Mouse (Mus musculus) liver, postnatal 0 days (tissue): ENCODE results near the gene Mettl4. TPM values are rescaled to one million over a fixed set of nuclear protein-coding genes. Genes with fewer than 3 reads are reported as not detected.
"Not testable (repeated sequence)": the region's sequence is repeated elsewhere in the genome, so short reads cannot be mapped to it uniquely, and the experiment has no call there.

Source experiments
- ATAC-seq: fragments of 200-750 bp; cut with Nextera tagmentation; 2 replicates; pipeline ENCODE4 v1.8.0; 2017; ENCODE audit warnings: mild to moderate bottlenecking, moderate library complexity
- DNase-seq: peaks from one replicate; pipeline ENCODE4 v3.0.0-alpha.2; 2016
- H3K27ac ChIP-seq: fragments of 300-500 bp; sonication (generic); 2 replicates; pipeline ENCODE4 v1.5.1; 2014; ENCODE audit warnings: antibody characterized with exemption, moderate library complexity, mild to moderate bottlenecking, low read depth
- H3K27me3 ChIP-seq: fragments of 300-500 bp; sonication (generic); 2 replicates; pipeline ENCODE4 v1.6.1; 2014; ENCODE audit warnings: low read length, control low read depth, mixed read lengths; ENCODE audit not compliant: insufficient read depth
- H3K36me3 ChIP-seq: fragments of 300-500 bp; sonication (generic); replicated peaks from 2 replicates; pipeline ENCODE4 v1.6.1; 2014; ENCODE audit warnings: mild to moderate bottlenecking, control low read depth, low read length, moderate library complexity, mixed read lengths; ENCODE audit not compliant: insufficient read depth
- H3K4me1 ChIP-seq: fragments of 300-500 bp; sonication (generic); 2 replicates; pipeline ENCODE4 v1.6.1; 2014; ENCODE audit warnings: antibody characterized with exemption, mild to moderate bottlenecking, control low read depth; ENCODE audit not compliant: insufficient read depth
- H3K4me2 ChIP-seq: fragments of 300-500 bp; sonication (generic); 2 replicates; pipeline ENCODE4 v1.6.1; 2014; ENCODE audit warnings: low read depth, mild to moderate bottlenecking, low read length, moderate library complexity, mixed read lengths
- H3K4me3 ChIP-seq: fragments of 300-500 bp; sonication (generic); 2 replicates; pipeline ENCODE4 v1.5.1; 2014; ENCODE audit warnings: low read depth, low read length
- H3K9ac ChIP-seq: fragments of 300-500 bp; sonication (generic); replicated peaks from 2 replicates; pipeline ENCODE4 v1.6.1; 2014; ENCODE audit warnings: mild to moderate bottlenecking, moderate library complexity
- H3K9me3 ChIP-seq: fragments of 300-500 bp; sonication (generic); 2 replicates; pipeline ENCODE4 v1.6.1; 2016; ENCODE audit warnings: mild to moderate bottlenecking, control low read depth, low read length, mixed read lengths
- CTCF ChIP-seq: sonication (generic); IDR thresholded peaks from 2 replicates; pipeline ENCODE4 v1.5.1; 2016; ENCODE audit warnings: antibody characterized with exemption, low read depth
- EP300 ChIP-seq: IDR thresholded peaks from 2 replicates; pipeline ENCODE4 v1.6.1; 2016; ENCODE audit warnings: antibody characterized with exemption, low read depth, mild to moderate bottlenecking
- WGBS: fragments of 180-500 bp; shearing (Covaris S2); extraction: QIAGEN DNeasy Blood & Tissue Kit; methylation state at CpG from one replicate; pipeline ENCODE4 v1.1.7; 2014; ENCODE audit not compliant: insufficient replicate concordance; 5-methylcytosine and 5-hydroxymethylcytosine counted together
- polyA plus RNA-seq: library from polyadenylated mRNA; unstranded; fragments of >200 nt; fragmentation: Nextera tagmentation; extraction: Ambion mirVana; gene quantifications from 2 replicates; pipeline ENCODE4 v1.2.1, GENCODE M21; 2015

Mettl4 gene
- polyA plus RNA-seq, 1 experiment from 2014 or later: 5.6 TPM

DNA sequence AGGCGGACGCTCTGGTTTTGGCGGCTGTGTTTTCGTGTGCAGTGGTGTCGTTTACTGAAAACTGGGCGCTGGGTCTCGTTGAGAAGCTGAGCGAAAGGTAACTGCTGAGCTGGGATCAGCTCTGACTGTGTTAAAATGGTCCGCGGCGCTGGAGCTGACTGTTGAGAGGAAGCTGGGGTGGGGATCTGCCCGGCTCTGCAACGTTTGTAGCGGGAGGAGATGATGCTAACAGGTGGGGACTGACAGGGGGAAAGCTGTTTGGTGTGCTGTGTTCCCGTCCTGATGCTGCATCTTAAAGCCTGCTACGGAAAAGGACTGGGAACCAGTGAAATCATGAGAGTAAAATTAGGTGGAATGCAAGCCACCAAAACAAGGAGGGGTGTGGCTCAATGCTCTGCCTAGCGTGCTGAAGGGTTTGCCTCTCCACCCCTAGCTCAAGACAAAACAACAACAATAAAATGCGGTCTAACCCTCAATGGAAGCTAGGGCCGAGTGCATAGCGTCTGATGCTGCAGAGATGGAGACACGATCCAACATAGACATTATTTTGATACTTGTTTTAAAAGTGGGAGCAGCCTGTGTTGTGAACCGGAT lies 414 bp upstream of the Mettl4 start:
- no peaks in the 10 kb centered on the region for H3K9me3 ChIP-seq
- H3K4me1 ChIP-seq: peaks cover 9% of the 10 kb centered on the region
- peak overlapping the region; percentile 74 for H3K4me3 ChIP-seq
- 2% methylated on average over 22 of the region's 22 CpGs for WGBS
- peak overlapping the region; percentile 71 for H3K9ac ChIP-seq
- H3K4me2 ChIP-seq: peak overlapping the region; percentile 70
- H3K27me3 ChIP-seq: no peaks in the 10 kb centered on the region
- TF ChIP-seq CTCF (no peak), EP300 (no peak)
- peak overlapping the region; percentile 97 for H3K27ac ChIP-seq
- no peaks in the 10 kb centered on the region for H3K36me3 ChIP-seq
- ATAC-seq (peak; percentile 10), DNase-seq (no peak)

DNA sequence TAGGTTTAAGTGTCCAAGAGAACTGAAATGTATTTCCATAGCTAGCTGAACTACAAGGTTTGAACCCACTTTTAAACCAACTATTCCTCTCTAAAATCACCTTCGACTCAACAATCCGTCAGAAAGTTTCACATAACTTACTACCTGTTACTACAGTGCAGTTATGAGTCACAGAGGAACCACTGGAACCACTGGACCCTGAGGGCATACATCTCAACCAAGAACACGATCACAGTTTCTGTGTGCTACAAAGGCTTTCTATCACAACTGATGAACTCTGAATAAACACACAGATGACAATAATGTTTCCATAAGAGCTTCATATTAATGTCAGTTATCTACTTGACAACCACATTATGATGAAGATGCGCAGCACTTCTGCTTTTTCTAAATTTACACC lies 11.6 kb downstream of the Mettl4 start:
- 85% methylated on average over 4 of the region's 4 CpGs for WGBS
- Histone ChIP-seq H3K27me3 (no peaks in the 10 kb centered on the region), H3K4me2 (no peak overlapping the region), H3K9me3 (no peaks in the 10 kb centered on the region), H3K36me3 (no peaks in the 10 kb centered on the region; the same call in 1 of the 2 replicates), H3K27ac (no peak overlapping the region), H3K4me3 (no peak overlapping the region), H3K4me1 (no peaks in the 10 kb centered on the region), H3K9ac (no peak overlapping the region)
- ATAC-seq (no peak), DNase-seq (no peak)
- TF ChIP-seq EP300 (no peak), CTCF (no peak)

DNA sequence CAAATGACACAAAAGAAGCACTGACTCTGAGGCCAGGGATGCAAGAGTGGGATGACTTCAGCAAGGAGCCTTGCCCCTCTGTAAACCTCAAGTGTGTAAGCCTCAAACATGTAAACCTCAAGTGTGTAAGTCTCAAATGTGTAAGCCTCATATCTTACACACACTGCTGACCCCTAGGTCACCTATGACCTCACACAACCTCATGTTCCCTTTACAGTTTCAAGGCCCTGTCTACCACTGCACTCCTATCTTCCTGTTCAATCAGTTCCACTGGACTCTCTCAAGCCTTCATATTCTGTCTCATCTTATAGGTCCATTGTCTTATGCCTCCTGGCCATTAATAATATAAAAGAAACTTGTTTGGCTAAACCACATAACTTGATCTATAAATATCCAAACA lies 13.9 kb downstream of the Mettl4 start:
- H3K36me3 ChIP-seq: peaks cover 6% of the 10 kb centered on the region; the same call in 1 of the 2 replicates
- no peaks in the 10 kb centered on the region for H3K4me1 ChIP-seq
- H3K27ac ChIP-seq: no peak overlapping the region
- H3K4me2 ChIP-seq: no peak overlapping the region
- ATAC-seq (no peak), DNase-seq (no peak)
- no peaks in the 10 kb centered on the region for H3K27me3 ChIP-seq
- H3K4me3 ChIP-seq: no peak overlapping the region
- no peak for TF ChIP-seq CTCF
- TF ChIP-seq EP300: no peak
- H3K9ac ChIP-seq: no peak overlapping the region
- H3K9me3 ChIP-seq: no peaks in the 10 kb centered on the region

DNA sequence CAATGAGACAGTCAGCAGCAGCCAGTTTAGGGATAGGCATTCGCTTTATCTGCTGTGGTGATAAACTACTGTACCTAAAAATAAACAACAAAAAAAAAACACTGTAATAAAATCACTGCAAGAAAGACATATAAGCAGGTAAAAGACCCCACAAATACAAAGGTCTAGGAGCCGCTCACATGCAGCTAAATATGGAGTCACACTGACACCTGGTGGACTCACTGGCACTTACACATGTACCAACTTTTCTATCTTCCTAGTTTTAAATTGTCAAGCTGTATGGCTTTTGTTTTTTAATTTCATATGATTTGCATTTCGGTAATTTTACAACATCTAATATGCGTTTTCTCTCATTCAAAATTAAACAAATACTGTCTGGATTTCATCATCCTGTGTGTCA lies 14.4 kb downstream of the Mettl4 start:
- DNase-seq (no peak), ATAC-seq (no peak)
- H3K36me3 ChIP-seq: peaks cover 6% of the 10 kb centered on the region; the same call in 1 of the 2 replicates
- H3K27me3 ChIP-seq: no peaks in the 10 kb centered on the region
- H3K9me3 ChIP-seq: no peaks in the 10 kb centered on the region
- no peak overlapping the region for H3K4me3 ChIP-seq
- WGBS: 66% methylated on average over 4 of the region's 4 CpGs
- H3K27ac ChIP-seq: no peak overlapping the region
- peak; percentile 55 for TF ChIP-seq CTCF
- TF ChIP-seq EP300: no peak
- no peak overlapping the region for H3K4me2 ChIP-seq
- no peak overlapping the region for H3K9ac ChIP-seq
- H3K4me1 ChIP-seq: no peaks in the 10 kb centered on the region

DNA sequence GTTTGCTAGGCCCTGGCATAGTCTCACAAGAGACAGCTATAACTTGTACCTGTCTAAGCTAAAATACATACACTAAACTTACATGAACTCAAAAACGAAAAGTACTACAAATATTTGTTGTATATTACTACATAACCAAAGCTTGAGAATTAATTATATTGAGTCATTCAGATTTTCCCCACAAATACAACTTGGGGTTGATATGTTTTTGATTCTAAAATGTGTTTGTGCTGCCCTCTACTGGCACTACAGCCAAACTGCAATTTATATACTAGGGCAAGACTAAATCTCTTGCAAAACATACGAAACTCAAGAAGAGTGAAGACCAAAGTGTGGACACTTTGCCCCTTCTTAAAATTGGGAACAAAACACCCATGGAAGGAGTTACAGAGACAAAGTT lies 19.4 kb downstream of the Mettl4 start:
- not testable (repeated sequence) for H3K27ac ChIP-seq, ATAC-seq, H3K4me1 ChIP-seq, H3K9me3 ChIP-seq, H3K36me3 ChIP-seq, H3K4me3 ChIP-seq, H3K4me2 ChIP-seq, H3K27me3 ChIP-seq, H3K9ac ChIP-seq
- peak; percentile 69 for TF ChIP-seq CTCF
- WGBS: 32% methylated on average over 2 of the region's 2 CpGs
- peak; percentile 19 for DNase-seq

DNA sequence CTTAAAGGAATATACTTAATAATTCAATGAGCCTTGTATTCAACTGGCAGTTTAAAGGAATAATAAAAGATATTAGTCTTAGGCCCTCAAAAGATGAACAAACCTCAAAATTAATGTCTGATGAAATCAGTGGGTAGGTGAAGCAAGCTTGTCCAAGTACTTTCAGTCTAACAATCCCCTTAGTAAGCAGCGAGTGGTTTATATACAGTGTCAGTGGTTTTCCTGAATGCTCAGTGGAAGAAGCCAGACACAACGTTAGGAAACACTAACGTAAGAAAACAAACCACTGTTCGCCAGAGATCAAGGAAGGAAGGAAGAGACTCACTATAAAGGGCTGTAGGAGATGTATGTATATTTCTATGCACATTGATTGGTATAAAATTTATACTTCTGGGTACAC lies 23.1 kb downstream of the Mettl4 start:
- no peak for ATAC-seq
- Histone ChIP-seq H3K4me1 (no peaks in the 10 kb centered on the region), H3K36me3 (peaks cover 4% of the 10 kb centered on the region; the same call in 1 of the 2 replicates), H3K9me3 (no peaks in the 10 kb centered on the region), H3K27ac (no peak overlapping the region), H3K4me2 (no peak overlapping the region), H3K4me3 (no peak overlapping the region), H3K9ac (no peak overlapping the region), H3K27me3 (no peaks in the 10 kb centered on the region)
- no peak for DNase-seq
- WGBS: 79% methylated on average over 4 of the region's 4 CpGs
- TF ChIP-seq CTCF (no peak), EP300 (no peak)
